Mouse (Mus musculus): ENCODE data around the gene Dennd1c. TPM values are rescaled to one million over a fixed set of nuclear protein-coding genes. Genes with fewer than 3 reads are reported as not detected.

Gene Dennd1c
- 32.3 to 86.7 TPM (median 48.3 TPM) in 3 replicates for total RNA-seq (2017)

GRCm38 (mm10) chr17:57078336-57078735 is at the start of gene Dennd1c:
Gene Dennd1c (minus strand): TSS chr17:57078514.
- peak; percentile 83 for ATAC-seq (replicated peaks; ENCODE audit: insufficient number of reproducible peaks, low FRiP score, low TSS enrichment, poor library complexity, severe bottlenecking)

GRCm38 (mm10) chr17:57125853-57126622 is 47.7 kb upstream of the Dennd1c start:
- no peak for ATAC-seq (replicated peaks; ENCODE audit: insufficient number of reproducible peaks, low FRiP score, low TSS enrichment, poor library complexity, severe bottlenecking)

GRCm38 (mm10) chr17:57124792-57125191 is 46.5 kb upstream of the Dennd1c start:
- ATAC-seq (replicated peaks; ENCODE audit: insufficient number of reproducible peaks, low FRiP score, low TSS enrichment, poor library complexity, severe bottlenecking): no peak

GRCm38 (mm10) chr17:57123192-57124118 is 45.1 kb upstream of the Dennd1c start:
- ATAC-seq (replicated peaks; ENCODE audit: insufficient number of reproducible peaks, low FRiP score, low TSS enrichment, poor library complexity, severe bottlenecking): no peak

- no peak for ATAC-seq (replicated peaks; ENCODE audit: insufficient number of reproducible peaks, low FRiP score, low TSS enrichment, poor library complexity, severe bottlenecking)
Measured at GRCm38 (mm10) chr17:57121856-57122255, 43.5 kb upstream of the Dennd1c start.

- ATAC-seq (replicated peaks; ENCODE audit: insufficient number of reproducible peaks, low FRiP score, low TSS enrichment, poor library complexity, severe bottlenecking): no peak
Measured at GRCm38 (mm10) chr17:57118524-57119349, 40.4 kb upstream of the Dennd1c start.

- ATAC-seq (replicated peaks; ENCODE audit: insufficient number of reproducible peaks, low FRiP score, low TSS enrichment, poor library complexity, severe bottlenecking): no peak
Measured at GRCm38 (mm10) chr17:57116801-57117200, 38.5 kb upstream of the Dennd1c start.

GRCm38 (mm10) chr17:57112768-57113474 is 34.6 kb upstream of the Dennd1c start:
- peak; percentile 93 for ATAC-seq (replicated peaks; ENCODE audit: insufficient number of reproducible peaks, low FRiP score, low TSS enrichment, poor library complexity, severe bottlenecking)

- ATAC-seq (replicated peaks; ENCODE audit: insufficient number of reproducible peaks, low FRiP score, low TSS enrichment, poor library complexity, severe bottlenecking): no peak
Measured at GRCm38 (mm10) chr17:57110005-57110404, 31.7 kb upstream of the Dennd1c start.

- ATAC-seq (replicated peaks; ENCODE audit: insufficient number of reproducible peaks, low FRiP score, low TSS enrichment, poor library complexity, severe bottlenecking): no peak
Measured at GRCm38 (mm10) chr17:57108666-57109171, 30.4 kb upstream of the Dennd1c start.

- ATAC-seq (replicated peaks; ENCODE audit: insufficient number of reproducible peaks, low FRiP score, low TSS enrichment, poor library complexity, severe bottlenecking): no peak
Measured at GRCm38 (mm10) chr17:57108040-57108665, 29.8 kb upstream of the Dennd1c start.

GRCm38 (mm10) chr17:57107064-57107463 is 28.8 kb upstream of the Dennd1c start:
- no peak for ATAC-seq (replicated peaks; ENCODE audit: insufficient number of reproducible peaks, low FRiP score, low TSS enrichment, poor library complexity, severe bottlenecking)

- ATAC-seq (replicated peaks; ENCODE audit: insufficient number of reproducible peaks, low FRiP score, low TSS enrichment, poor library complexity, severe bottlenecking): no peak
Measured at GRCm38 (mm10) chr17:57106035-57106368, 27.7 kb upstream of the Dennd1c start.

GRCm38 (mm10) chr17:57105181-57106034 is 27.1 kb upstream of the Dennd1c start, which contains the start of gene Tnfsf9:
Gene Tnfsf9 (plus strand): TSS chr17:57105325.
- ATAC-seq (replicated peaks; ENCODE audit: insufficient number of reproducible peaks, low FRiP score, low TSS enrichment, poor library complexity, severe bottlenecking): peak; percentile 51; the same call in 1 of the 2 replicates

GRCm38 (mm10) chr17:57104496-57104895 is 26.2 kb upstream of the Dennd1c start:
- no peak for ATAC-seq (replicated peaks; ENCODE audit: insufficient number of reproducible peaks, low FRiP score, low TSS enrichment, poor library complexity, severe bottlenecking)

GRCm38 (mm10) chr17:57102276-57102675 is 24.0 kb upstream of the Dennd1c start:
- no peak for ATAC-seq (replicated peaks; ENCODE audit: insufficient number of reproducible peaks, low FRiP score, low TSS enrichment, poor library complexity, severe bottlenecking)

Measured in monocyte, adult 5-6 weeks (primary cell).